Mouse (Mus musculus) adrenal gland, postnatal 4 days (tissue): ENCODE results near the gene Dip2b. TPM values are rescaled to one million over a fixed set of nuclear protein-coding genes. Genes with fewer than 3 reads are reported as not detected.
"Not testable (repeated sequence)": the region's sequence is repeated elsewhere in the genome, so short reads cannot be mapped to it uniquely, and the experiment has no call there.

Experiments used
- DNase-seq, 2 experiments: peaks; one replicate each; pipeline ENCODE4 v3.0.0; 2021 to 2022; ENCODE audit warnings: low spot score in 2 of 2, mixed read lengths in 2 of 2
- total RNA-seq, 2 experiments: library from RNA; stranded (reverse); gene quantifications; 2 replicates each; pipeline ENCODE4 v1.2.3; 2021

Dip2b gene
- total RNA-seq, 2 experiments from 2014 or later = 32.2 to 33.0 TPM

DNA sequence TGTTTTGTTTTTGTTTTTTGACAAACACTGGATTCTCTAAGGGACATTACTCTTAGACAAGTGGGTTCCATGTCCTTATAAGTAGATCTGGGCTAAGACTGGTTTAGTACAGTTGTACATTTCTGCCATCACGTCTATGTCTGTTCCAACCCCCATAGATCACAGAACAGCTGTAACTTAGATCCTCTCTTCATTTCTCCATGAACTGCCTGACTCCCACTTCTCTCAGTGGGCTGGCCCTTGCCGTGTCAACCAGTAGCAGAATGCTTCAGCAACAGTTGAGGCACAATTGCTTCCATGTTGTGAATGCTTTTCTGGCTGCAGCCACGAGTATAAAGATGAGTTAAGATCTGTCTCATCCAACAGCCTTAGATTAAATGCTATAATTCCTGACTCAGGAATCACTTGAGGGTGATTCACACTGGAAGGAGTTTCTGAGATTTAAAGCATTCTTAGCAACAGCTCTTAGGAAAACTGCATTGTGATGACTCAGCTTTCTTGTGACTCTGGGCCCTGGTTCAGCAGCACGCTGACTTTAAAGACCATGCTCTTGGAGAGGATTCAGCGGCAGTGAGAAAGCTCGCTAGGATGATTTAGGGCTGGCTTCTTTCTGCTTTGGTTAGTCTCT, 212.8 kb downstream of the Dip2b start:
- no peak for DNase-seq

DNA sequence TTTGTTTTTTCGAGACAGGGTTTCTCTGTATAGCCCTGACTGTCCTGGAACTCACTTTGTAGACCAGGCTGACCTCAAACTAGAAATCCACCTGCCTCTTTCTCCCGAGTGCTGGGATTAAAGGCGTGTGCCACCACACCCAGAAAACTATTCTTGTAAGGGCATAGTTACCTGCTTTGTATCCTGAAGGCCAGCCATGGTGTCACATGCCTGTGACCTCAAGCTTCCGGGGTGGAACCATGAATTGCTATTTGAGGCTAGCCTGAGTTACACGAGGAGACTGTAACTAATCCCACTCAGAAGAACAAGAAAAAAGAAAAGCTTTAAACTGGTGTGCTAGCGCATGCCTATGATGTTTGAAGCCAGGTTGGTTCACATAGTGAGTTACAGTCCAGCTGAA, 217.9 kb downstream of the Dip2b start:
- DNase-seq = no peak

GRCm38 (mm10) chr15:100257305-100257704, 218.8 kb downstream of the Dip2b start:
- no peak for DNase-seq

- DNase-seq = no peak
Observed at GRCm38 (mm10) chr15:100258646-100259425, 220.4 kb downstream of the Dip2b start.

DNA sequence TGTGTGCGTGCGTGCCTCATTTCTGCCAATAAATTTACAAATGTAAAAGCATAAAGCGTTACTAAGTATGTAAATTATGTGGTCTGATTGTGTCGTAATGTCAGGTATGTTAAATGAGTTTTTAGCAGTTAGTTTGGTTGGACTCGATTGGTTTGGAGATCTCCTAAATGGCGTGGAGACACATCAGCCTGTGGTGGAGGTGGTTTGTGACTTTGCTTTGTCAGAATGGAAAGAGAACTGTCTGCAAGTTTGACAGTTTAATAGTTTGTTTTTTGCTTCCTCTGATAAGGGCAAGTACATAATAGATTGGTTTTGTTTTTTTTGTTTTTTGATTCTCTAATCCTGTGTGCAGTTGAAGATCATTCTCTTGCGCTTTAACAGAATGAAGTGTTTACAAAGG, 221.9 kb downstream of the Dip2b start:
- DNase-seq = not testable (repeated sequence)

DNA sequence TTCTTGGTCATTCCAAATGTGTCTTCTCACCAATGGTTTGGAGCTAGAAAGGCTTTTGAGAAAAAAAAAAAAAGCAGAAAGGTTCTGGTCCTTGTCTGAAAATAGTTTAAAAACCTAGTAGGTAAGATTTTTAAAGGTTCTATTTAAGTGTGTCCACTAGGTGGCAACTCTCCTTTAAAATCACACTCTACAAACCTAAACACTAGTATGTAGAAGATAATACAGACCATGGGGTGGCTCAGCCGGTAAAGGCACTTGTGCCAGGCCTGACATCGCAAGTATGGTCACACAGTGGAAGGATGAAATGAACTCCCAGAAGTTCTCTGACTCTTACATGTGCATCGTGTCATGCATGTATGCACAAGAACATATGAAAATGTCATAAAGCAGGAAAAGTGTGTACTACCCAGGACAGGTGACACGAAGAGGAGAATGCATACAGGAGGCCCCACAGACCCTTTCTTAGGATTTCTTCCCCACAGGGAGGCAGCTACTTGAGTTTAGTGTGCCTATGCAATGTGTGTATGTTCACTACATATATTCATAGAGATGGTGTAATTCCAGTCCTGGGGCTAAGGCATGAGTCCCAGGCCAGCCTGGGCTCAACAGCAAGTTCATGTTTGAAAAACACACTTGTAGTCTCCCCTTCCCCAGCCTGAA, 224.9 kb downstream of the Dip2b start:
- DNase-seq = no peak

DNA sequence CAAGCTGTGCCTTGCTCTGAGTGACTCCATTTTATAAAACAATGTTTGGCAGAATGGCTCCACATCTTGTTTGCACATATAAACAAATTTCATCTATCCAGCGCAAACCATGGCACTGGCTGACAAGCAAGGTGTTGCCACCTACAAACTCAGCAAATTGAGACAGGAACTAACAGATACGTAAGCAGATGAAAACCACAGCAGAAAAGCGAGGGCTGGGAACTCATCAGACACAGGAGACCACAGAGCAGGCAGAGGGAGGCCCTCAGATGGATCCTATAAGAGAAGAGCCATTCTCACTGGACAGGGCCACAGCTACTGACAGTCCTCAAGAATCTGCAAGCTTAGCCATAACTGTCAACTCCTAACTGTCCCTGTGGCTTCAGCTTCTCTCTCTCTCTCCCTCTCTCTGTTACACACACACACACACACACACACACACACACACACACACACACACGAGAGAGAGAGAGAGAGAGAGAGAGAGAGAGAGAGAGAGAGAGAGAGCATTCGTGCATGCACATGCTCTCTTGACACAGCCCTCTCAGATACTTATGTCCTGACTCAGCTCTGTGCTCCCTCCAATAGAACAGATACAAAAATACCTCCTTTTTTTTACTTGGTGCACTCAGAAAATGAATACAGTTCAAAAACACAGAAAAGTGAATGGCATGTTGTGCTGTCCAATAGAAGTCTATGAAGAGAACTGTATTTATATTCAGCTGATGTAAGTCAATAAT, 227.3 kb downstream of the Dip2b start:
- no peak for DNase-seq

DNA sequence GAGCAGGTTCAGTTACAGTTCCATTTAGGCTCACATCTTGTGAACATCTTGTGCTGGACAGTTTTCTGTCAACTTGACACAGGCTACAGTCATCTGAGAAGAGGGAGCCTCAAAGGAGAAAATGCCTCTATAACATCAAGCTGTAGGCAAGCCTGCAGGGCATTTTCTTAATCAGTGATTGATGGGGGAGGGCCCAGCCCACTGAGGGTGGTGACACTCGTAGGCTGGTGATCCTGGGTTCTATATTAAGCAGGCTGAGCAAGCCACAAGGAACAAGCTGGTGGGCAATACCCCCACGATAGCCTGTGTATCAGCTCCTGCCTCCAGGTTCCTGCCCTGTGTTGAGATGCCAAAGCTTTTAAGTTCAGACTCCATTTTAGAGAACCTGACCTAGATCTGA, 230.5 kb downstream of the Dip2b start:
- DNase-seq = no peak

Other genes with a start within 250 kb of the Dip2b start
- gene Lima1, start 163.2 kb upstream of the Dip2b start, total RNA-seq = 10 to 100 TPM; 51.0 to 51.9 TPM
- under 1 TPM; 0.14 TPM for gene Fam186a, start 71.6 kb upstream of the Dip2b start, total RNA-seq
- gene Larp4, start 68.6 kb upstream of the Dip2b start, total RNA-seq = 10 to 100 TPM; 73.7 to 78.9 TPM
- 10 to 100 TPM; 86.2 to 89.7 TPM for gene Atf1, start 189.2 kb downstream of the Dip2b start, total RNA-seq
- gene Tmprss12, start 242.2 kb downstream of the Dip2b start, total RNA-seq = not detected